Mouse (Mus musculus): ENCODE measurements at regions not wholly inside any gene's neighbourhood (a gene's known extent, or its start where the extent isn't known, plus 50 kb on each side); places are given as distances from the start of the nearest gene placed in this dataset.
"Not testable (repeated sequence)": the region's sequence is repeated elsewhere in the genome, so short reads cannot be mapped to it uniquely, and the experiment has no call there.

DNA sequence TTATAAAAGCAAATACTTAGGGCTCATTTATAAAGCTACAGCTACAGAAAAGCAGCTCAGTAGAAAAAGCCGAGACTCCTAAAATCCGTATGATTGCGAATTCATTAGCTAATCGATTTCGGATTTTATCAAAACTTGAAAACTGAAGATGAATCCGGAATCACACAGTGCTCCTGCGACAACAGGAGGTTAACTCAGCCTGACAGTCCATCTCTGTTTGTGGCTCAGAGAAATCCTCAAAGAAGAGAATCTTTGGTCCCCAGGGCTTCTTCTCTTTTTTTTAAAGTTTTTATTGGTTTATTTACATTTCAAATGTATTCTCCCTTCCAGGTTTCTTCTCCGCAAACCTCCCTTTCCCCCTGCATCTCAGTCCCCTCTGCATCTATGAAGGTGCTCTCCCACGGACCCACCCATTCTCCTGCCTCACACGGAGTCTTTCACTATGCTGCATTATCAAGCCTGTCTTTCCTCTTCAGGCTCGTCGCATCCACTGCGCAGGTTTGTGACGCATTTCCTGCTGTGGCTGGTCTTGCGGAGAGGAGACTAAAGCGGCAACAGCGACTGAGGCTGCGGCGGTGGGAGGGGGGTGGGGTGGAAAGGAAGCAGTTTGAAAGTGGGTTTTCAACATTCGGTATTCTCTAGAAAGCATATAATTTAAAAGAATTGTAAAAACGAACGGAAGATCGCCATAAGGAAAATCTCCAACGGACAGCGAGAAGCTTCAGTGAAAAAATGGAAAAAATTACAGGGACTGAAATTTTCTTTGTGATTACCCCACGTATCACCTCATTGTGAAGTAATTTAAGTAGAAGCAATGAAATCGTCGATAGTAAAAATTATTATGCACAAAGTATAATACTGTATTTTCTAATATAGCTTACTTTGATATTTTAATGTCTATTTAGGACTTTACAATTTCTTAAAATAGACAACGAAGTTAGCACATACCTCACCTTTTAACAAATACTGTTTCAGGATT lies 482.5 kb upstream of the Snrpn start:
- WGBS: 31% methylated on average over 29 of the region's 29 CpGs
- H3K9me3 ChIP-seq; H3K9ac ChIP-seq (replicated peaks); H3K36me3 ChIP-seq; H3K27me3 ChIP-seq; H3K4me1 ChIP-seq: not testable (repeated sequence)
- peak overlapping the region; percentile 41 for H3K4me2 ChIP-seq (replicated peaks)
- peak overlapping the region; percentile 35 for H3K4me3 ChIP-seq
- peak; percentile 98 for ATAC-seq (ENCODE audit: low FRiP score, low read depth)
- H3K27ac ChIP-seq (replicated peaks): peak overlapping the region; percentile 68

DNA sequence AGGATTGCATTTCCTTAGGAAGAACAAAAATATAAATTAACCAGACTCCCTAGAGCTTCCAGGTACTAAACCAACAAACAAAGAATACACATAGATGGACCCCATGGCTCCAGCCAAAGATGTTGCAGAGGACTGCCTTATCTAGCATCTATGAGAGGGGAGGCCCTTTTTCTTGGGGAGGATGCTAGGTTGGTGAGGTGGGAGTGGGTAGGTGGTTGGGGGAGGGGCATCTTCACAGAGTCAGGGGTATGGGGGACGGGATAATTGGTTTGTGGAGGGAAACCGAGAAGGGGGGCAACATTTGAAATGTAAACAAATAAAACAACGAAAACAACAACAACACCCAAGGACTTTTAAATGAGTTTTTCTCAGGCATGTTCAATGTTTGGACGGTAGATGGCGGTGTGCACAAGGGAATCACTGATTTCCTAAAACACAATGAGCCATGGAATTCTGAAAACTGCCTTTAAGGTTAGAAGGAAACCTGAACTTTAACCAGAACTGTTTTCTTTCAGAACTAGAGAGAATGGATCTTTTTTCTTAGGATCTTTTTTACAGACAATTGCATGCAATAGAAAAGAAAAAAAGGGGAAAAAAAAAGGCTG lies 477.2 kb upstream of the Snrpn start:
- not testable (repeated sequence) for H3K27me3 ChIP-seq
- ATAC-seq (ENCODE audit: low FRiP score, low read depth): 0 out of 2 replicates have a peak, but pooled peaks have one; percentile 56
- 7% methylated on average over 5 of the region's 5 CpGs for WGBS

More for the DNA sequence above, 477.2 kb upstream of the Snrpn start:
- not testable (repeated sequence) for H3K4me2 ChIP-seq (replicated peaks); H3K4me3 ChIP-seq; H3K36me3 ChIP-seq; H3K27ac ChIP-seq (replicated peaks); H3K9ac ChIP-seq (replicated peaks); H3K4me1 ChIP-seq; H3K9me3 ChIP-seq
